Mouse (Mus musculus) spleen, postnatal 36 days (tissue): ENCODE results near the gene Wdr35.
"Not testable (repeated sequence)": the region's sequence is repeated elsewhere in the genome, so short reads cannot be mapped to it uniquely, and the experiment has no call there.

Experiments
- DNase-seq, 2 experiments: peaks; one replicate each; pipeline ENCODE4 v3.0.0; 2022; ENCODE audit warnings: low spot score in 2 of 2, mixed read lengths in 1 of 2

Gene Wdr35

GRCm38 (mm10) chr12:9007146-9007545 is 33.5 kb downstream of the Wdr35 start:
- DNase-seq: no peak

DNA sequence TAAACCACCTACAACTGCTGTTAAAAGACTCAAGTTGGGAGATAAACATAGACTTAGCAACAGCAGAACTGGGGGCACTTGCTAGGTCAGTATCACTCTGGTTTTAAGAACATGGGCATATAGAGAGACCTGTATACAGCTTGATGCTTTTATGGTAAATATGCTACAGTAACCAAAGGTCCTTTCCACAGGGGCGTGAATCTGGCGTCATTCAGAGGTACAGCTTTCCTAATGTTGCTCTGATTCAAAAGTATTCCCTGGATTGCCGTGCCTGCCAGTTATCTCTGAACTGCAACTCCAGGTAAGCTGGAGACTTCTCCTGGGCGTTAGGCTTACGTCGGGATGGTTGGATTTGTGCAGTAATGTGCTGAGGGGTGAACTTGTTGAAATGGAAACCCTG is 34.1 kb downstream of the Wdr35 start:
- no peak for DNase-seq

GRCm38 (mm10) chr12:9010311-9010710 is 36.6 kb downstream of the Wdr35 start:
- no peak for DNase-seq

DNA sequence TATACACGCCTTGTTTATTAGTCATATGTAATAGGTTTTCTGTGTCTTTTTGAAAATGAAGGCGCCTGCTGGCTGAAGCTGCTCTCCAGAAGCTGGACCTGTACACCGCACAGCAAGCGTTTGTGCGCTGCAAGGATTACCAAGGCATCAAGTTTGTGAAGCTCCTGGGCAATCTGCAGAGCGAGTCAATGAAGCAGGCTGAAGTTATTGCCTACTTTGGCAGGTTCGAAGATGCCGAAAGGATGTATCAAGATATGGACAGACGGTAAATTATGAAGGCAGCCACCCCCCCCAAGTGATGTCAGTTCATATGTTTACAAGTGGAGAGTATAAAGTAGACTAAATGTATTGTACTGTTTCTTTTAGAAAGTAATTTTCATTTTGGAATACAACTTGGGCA is 42.7 kb downstream of the Wdr35 start:
- DNase-seq: no peak

- DNase-seq: no peak
Measured at GRCm38 (mm10) chr12:9020431-9020830, 46.7 kb downstream of the Wdr35 start.

- DNase-seq: no peak
Measured at GRCm38 (mm10) chr12:9020986-9021385, 47.3 kb downstream of the Wdr35 start.

- no peak for DNase-seq
Measured at GRCm38 (mm10) chr12:9023031-9023430, 49.3 kb downstream of the Wdr35 start.

DNA sequence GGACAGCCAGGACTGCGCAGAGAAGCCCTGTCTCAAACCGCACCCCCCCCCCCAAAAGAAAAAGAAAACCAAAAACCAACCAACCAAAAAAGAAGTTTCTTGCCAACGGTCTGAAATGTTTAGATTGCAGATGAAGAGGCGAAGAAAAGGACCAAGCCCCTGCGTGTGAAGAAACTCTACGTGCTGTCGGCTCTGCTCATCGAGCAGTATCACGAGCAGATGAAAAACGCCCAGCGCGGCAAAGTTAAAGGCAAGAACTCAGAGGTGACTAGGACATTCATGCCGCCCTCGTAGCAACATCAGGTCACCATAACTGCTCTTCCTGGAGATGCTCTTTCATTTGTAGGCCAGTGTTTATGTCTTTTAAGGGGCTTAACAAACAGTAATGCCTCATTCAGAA is 50.4 kb downstream of the Wdr35 start:
- DNase-seq: no peak

DNA sequence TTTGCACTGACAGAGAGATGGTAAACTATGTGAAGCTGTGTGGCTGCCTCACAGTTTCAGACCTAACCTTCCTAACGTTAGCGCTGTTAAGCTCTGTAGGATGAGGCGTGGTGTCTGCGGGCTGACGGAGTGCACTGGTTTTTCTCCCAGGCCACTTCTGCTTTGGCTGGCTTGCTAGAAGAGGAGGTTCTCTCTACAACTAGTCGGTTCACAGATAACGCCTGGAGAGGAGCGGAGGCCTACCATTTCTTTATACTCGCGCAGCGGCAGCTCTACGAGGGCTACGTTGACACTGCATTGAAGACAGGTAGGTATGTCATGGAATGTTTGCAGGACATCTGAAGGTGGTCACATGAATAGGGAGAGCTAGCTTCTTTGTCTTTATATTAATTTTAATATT is 51.0 kb downstream of the Wdr35 start:
- DNase-seq: no peak

- no peak for DNase-seq
Measured at GRCm38 (mm10) chr12:9026843-9027242, 53.2 kb downstream of the Wdr35 start.

GRCm38 (mm10) chr12:9028816-9029215 is 55.1 kb downstream of the Wdr35 start:
- DNase-seq: not testable (repeated sequence)

GRCm38 (mm10) chr12:9029506-9029887 is 55.8 kb downstream of the Wdr35 start:
- DNase-seq: no peak

DNA sequence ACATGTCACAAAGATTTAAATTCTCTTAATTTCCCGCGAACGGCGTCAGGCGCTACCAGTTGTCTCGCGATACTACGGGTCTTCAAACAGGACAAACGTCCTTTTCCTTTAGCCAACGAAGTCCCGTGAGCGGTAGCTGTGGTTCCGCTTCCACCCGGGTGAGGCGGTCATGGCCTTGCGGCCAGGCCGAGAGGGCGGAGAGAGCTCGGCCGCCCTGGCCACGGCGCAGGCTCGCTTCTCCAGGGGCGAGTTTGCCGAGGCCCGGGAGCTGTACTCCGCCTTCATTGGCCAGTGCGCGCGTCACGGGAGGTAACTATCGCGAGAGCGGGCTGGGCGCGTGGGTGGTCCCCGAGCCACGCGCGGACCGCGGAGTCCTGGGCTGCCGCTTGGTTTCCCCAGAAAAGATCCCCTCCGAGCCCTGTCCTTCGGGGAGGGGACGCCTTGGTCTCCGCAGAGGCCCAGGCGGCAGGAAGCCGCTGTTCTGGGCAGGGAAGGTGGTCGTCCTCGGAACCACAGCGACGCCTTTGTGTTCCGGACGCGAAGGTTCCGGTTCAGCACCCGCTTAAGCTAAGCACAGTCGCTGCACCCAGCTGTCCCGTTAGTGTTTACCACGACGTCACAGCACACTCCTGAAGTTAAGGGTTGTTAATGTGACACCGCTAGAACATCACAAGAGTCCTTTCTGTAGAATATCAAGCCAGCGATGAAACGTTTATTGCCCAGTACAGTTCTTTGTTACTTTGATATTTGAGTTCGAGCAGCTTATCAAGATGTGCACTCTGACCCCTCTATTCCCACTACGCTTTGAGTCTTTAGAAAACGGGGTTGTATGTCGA is 56.4 kb downstream of the Wdr35 start, which contains the start of gene Ttc32:
Gene Ttc32, plus strand, starts transcription at position 110 of the 836 bp plus-strand sequence.
- DNase-seq: peak; percentile 88 to 91

GRCm38 (mm10) chr12:9031166-9031565 is 57.5 kb downstream of the Wdr35 start:
- DNase-seq: no peak

GRCm38 (mm10) chr12:9033140-9033539 is 59.4 kb downstream of the Wdr35 start:
- DNase-seq: no peak

DNA sequence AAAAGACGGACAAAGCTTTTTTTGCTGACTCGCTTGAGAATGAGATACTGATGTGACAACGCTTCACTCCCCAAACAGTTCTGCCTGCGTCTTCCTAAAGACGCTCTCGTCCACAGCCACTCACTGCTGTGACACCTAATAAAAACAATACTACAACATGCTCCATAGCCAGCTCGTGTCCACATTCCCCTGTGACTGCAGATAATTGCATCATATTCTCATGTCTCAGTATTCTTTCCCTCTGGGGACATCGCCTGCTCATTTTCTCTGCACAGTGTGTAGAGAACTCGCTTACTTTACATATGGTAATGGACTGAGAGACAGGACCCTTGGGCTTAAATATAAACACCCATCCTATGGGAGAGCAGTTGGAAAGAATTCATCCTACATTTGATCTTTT is 62.7 kb downstream of the Wdr35 start:
- DNase-seq: no peak

DNA sequence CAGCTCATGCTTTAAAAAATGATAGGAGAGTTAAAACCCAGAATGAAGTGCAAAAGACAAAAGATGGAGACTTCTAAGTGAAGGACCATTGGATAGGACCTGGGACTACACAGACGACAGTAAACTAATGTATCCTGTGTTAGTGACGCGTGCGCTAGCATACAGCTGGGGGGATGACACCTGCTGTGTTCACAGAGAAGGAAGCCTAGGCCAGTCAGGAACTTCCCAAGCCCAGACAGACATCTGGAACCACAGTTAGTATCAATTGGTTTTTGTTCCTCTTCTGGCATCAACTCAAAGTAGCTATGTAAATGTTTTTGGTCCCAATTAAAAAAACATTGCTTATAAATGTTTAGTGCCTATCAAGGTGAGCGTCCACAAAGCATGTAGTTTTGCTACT is 66.5 kb downstream of the Wdr35 start:
- no peak for DNase-seq

- DNase-seq: no peak
Measured at GRCm38 (mm10) chr12:9040686-9041085, 67.0 kb downstream of the Wdr35 start.

- no peak for DNase-seq
Measured at GRCm38 (mm10) chr12:9042316-9042715, 68.6 kb downstream of the Wdr35 start.

- no peak for DNase-seq
Measured at GRCm38 (mm10) chr12:9042759-9043158, 69.1 kb downstream of the Wdr35 start.

GRCm38 (mm10) chr12:9044666-9045065 is 71.0 kb downstream of the Wdr35 start:
- no peak for DNase-seq

- DNase-seq: no peak
Measured at GRCm38 (mm10) chr12:9046674-9047073, 73.0 kb downstream of the Wdr35 start.

GRCm38 (mm10) chr12:9048090-9048489 is 74.4 kb downstream of the Wdr35 start:
- no peak for DNase-seq

GRCm38 (mm10) chr12:9050824-9051223 is 77.1 kb downstream of the Wdr35 start:
- no peak for DNase-seq
